In genomic region chr1:185868721-185869120, GRCm38 (mm10) we compare ENCODE assay signal across 21 mouse cellular contexts.
DNase-seq lines count a peak whose midpoint lies in the region; ATAC-seq and TF ChIP-seq lines count a peak whose summit lies in the region.
"Had no signal": no experiment of that assay in that cellular context is flagged by ENCODE, and none has a peak within 500 bp of the region (broad histone marks: within the 10 kb centered on the region; RNA-seq: fewer than 3 reads in every experiment).

No protein-coding gene starts in this region.

- no peak for ATAC-seq in midbrain, postnatal 0 days (ENCODE audit: low FRiP score)
- ATAC-seq in midbrain, embryonic 15.5 days (replicated peaks), result no peak

- DNase-seq in midbrain, postnatal 0 days (ENCODE audit: low spot score), result peak; percentile 78
- DNase-seq in adrenal gland, postnatal 14 days, result peak; percentile 80
- DNase-seq in cerebellum, adult 8-10 months, result peak; percentile 1
- peak; percentile 33 for DNase-seq in limb, embryonic 10.5 days (ENCODE audit: low spot score)
- no peak for DNase-seq in lung, postnatal 25 days (ENCODE audit: low spot score)
- no peak for DNase-seq in layer of hippocampus, postnatal 14 days (ENCODE audit: low spot score in 2 of 2)
- DNase-seq: gastrocnemius, adult 2 months; heart, postnatal 36 days; kidney, adult 18-20 months; kidney, postnatal 14 days; liver, embryonic 13.5 days; lung, embryonic 14.5 days; right cerebral cortex, postnatal 4 days; thymus, postnatal 14 days had no signal

- H3K9ac ChIP-seq in midbrain, postnatal 0 days (replicated peaks; ENCODE audit: low read length, poor library complexity, severe bottlenecking), result no peak overlapping the region
- no peak overlapping the region for H3K9ac ChIP-seq in midbrain, embryonic 15.5 days
- H3K9ac ChIP-seq: limb, embryonic 13.5 days; liver, embryonic 13.5 days; lung, embryonic 14.5 days had no signal

- H3K36me3 ChIP-seq in midbrain, postnatal 0 days (ENCODE audit: insufficient read depth, low read length), result no peaks in the 10 kb centered on the region
- H3K36me3 ChIP-seq in midbrain, embryonic 15.5 days (replicated peaks), result no peaks in the 10 kb centered on the region
- no peaks in the 10 kb centered on the region for H3K36me3 ChIP-seq in limb, embryonic 10.5 days
- H3K36me3 ChIP-seq: forebrain, embryonic 10.5 days; limb, embryonic 13.5 days; liver, embryonic 13.5 days; midbrain, embryonic 10.5 days had no signal

- H3K27ac ChIP-seq in midbrain, postnatal 0 days (ENCODE audit: low read depth, low read length), result no peak overlapping the region
- H3K27ac ChIP-seq in midbrain, embryonic 15.5 days, result no peak overlapping the region
- H3K27ac ChIP-seq in limb, embryonic 10.5 days, result 0 out of 2 replicates have a peak overlapping the region, but pooled peaks have one; percentile 46
- H3K27ac ChIP-seq: forebrain, embryonic 10.5 days; gastrocnemius, adult 2 months; layer of hippocampus, adult 2 months; limb, embryonic 13.5 days; liver, embryonic 13.5 days; macrophage; midbrain, embryonic 10.5 days; stomach, postnatal 0 days had no signal

- no peak for TF ChIP-seq CTCF in midbrain, postnatal 0 days (IDR thresholded peaks at IDR 0.05)

- H3K4me2 ChIP-seq in midbrain, postnatal 0 days (ENCODE audit: low read depth, low read length, poor library complexity, severe bottlenecking), result no peak overlapping the region
- H3K4me2 ChIP-seq in midbrain, embryonic 15.5 days, result no peak overlapping the region
- H3K4me2 ChIP-seq: limb, embryonic 13.5 days; liver, embryonic 13.5 days; lung, embryonic 14.5 days had no signal

- WGBS in midbrain, postnatal 0 days, result 91% methylated on average over 4 of the region's 4 CpGs
- 89% methylated on average over 4 of the region's 4 CpGs for WGBS in midbrain, embryonic 15.5 days
- WGBS in limb, embryonic 10.5 days, result 61% methylated on average over 4 of the region's 4 CpGs

- no peak overlapping the region for H3K4me3 ChIP-seq in midbrain, postnatal 0 days (ENCODE audit: low read depth, low read length)
- H3K4me3 ChIP-seq in midbrain, embryonic 15.5 days, result no peak overlapping the region
- no peak overlapping the region for H3K4me3 ChIP-seq in limb, embryonic 10.5 days
- H3K4me3 ChIP-seq: forebrain, embryonic 10.5 days; gastrocnemius, adult 2 months; layer of hippocampus, adult 2 months; limb, embryonic 13.5 days; liver, embryonic 13.5 days; midbrain, embryonic 10.5 days had no signal

- H3K27me3 ChIP-seq in midbrain, postnatal 0 days (ENCODE audit: insufficient read depth, low read length), result no peaks in the 10 kb centered on the region
- no peaks in the 10 kb centered on the region for H3K27me3 ChIP-seq in midbrain, embryonic 15.5 days (replicated peaks)
- H3K27me3 ChIP-seq in limb, embryonic 10.5 days (ENCODE audit: low read depth, poor library complexity, severe bottlenecking), result no peaks in the 10 kb centered on the region
- H3K27me3 ChIP-seq: liver, embryonic 13.5 days had no signal

- H3K9me3 ChIP-seq in midbrain, postnatal 0 days (ENCODE audit: low read length), result no peaks in the 10 kb centered on the region
- H3K9me3 ChIP-seq in midbrain, embryonic 15.5 days, result no peaks in the 10 kb centered on the region
- no peaks in the 10 kb centered on the region for H3K9me3 ChIP-seq in limb, embryonic 10.5 days (replicated peaks)
- H3K9me3 ChIP-seq: forebrain, embryonic 10.5 days; limb, embryonic 13.5 days; liver, embryonic 13.5 days; midbrain, embryonic 10.5 days had no signal

- no peaks in the 10 kb centered on the region for H3K4me1 ChIP-seq in midbrain, postnatal 0 days (ENCODE audit: insufficient read depth, low read length)
- H3K4me1 ChIP-seq in midbrain, embryonic 15.5 days, result no peaks in the 10 kb centered on the region
- peaks cover 10% of the 10 kb centered on the region for H3K4me1 ChIP-seq in limb, embryonic 10.5 days
- H3K4me1 ChIP-seq: forebrain, embryonic 10.5 days; liver, embryonic 13.5 days; midbrain, embryonic 10.5 days had no signal

Comparison
In these comparisons a context has a peak if more than half of its experiments do, and no peak if none do; other contexts are left out.
1. DNase-seq: peak in midbrain, postnatal 0 days (single experiment), adrenal gland, postnatal 14 days (single experiment), cerebellum, adult 8-10 months (single experiment) and limb, embryonic 10.5 days (single experiment); none in lung, postnatal 25 days (single experiment) and layer of hippocampus, postnatal 14 days (0 of 2).